Mouse (Mus musculus) lung, postnatal 0 days (tissue): ENCODE results near the gene D5Ertd579e.
A peak's percentile ranks its signal among the peaks of the same experiment; 100 is the strongest.

Experiments used
- CTCF ChIP-seq: IDR thresholded peaks from 2 replicates; pipeline ENCODE4 v1.5.1; 2016; ENCODE audit warnings: antibody characterized with exemption, mild to moderate bottlenecking
- EP300 ChIP-seq: IDR thresholded peaks from 2 replicates; pipeline ENCODE4 v1.6.1; 2016; ENCODE audit warnings: antibody characterized with exemption, mild to moderate bottlenecking, control low read depth

DNA sequence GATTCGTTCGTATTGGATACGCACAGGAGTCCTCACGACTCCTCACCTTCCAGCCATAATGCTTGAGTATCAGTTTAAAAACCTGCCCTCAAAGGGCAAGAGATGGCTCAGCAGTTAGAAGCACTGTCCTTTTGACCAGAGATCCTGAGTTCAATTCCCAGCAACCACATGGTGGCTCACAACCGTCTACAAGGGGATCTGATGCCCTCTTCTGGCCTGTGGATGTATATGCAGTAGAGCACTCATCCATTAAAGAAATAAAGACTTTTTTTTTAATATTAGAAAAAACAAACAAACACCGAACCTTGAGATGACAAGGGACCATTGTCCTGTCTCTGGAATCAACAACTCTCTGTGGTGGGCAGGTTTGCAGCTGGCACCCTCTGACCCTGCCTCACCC is 111.5 kb downstream of the D5Ertd579e start:
- peak; percentile 60 for TF ChIP-seq CTCF
- no peak for TF ChIP-seq EP300
